Mouse (Mus musculus) left cerebral cortex, postnatal 4 days (tissue): Measurements from ENCODE around the gene Erfe. TPM values are rescaled to one million over a fixed set of nuclear protein-coding genes. Genes with fewer than 3 reads are reported as not detected.
A peak's percentile ranks its signal among the peaks of the same experiment; 100 is the strongest.

ENCODE experiments used
- DNase-seq: peaks from one replicate; pipeline ENCODE4 v3.0.0-alpha.2; 2022
- intact Hi-C: fragments of 180-260 bp; cut with DNase I; formaldehyde crosslinking; loops from one replicate; pipeline ENCODE4 v1.15.1; 2025
- total RNA-seq, 2 experiments: library from RNA; stranded (reverse); gene quantifications; 2 replicates each; pipeline ENCODE4 v1.2.3; 2021

The Erfe gene
- total RNA-seq, 2 experiments from 2014 or later, result 0.22 to 0.32 TPM

- intact Hi-C loops, result no loop called here
- no peak for DNase-seq
Observed at GRCm38 (mm10) chr1:91370055-91370454, 3.8 kb downstream of the Erfe start.

DNA sequence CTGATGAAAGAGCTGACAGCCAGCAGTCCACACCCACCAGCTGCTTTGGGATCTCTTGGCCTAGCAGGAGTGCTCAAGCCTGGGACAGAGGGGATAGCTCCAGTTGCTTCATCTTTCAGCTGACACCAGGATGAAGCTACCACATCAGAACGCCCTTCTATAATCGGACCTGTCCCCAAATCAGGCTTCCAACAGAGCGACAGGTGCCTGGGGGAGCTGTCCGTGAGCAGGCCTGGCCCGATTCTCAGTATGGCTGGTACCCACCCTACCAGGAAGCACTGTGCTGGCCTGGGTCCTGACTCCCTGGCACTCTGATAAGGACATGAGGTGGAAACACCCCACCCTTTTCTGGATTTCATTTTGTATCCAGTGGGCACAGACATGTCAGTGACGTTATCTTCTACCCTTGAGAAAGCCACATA, 7.2 kb downstream of the Erfe start:
- intact Hi-C loops, result no loop called here
- DNase-seq, result no peak

GRCm38 (mm10) chr1:91380453-91381090, 14.3 kb downstream of the Erfe start:
- intact Hi-C loops, result no loop called here
- DNase-seq, result peak; percentile 86

GRCm38 (mm10) chr1:91381091-91381471, 14.9 kb downstream of the Erfe start:
- DNase-seq, result no peak
- intact Hi-C loops, result no loop called here

- DNase-seq, result no peak
- intact Hi-C loops, result no loop called here
Observed at GRCm38 (mm10) chr1:91390369-91390768, 24.1 kb downstream of the Erfe start.

DNA sequence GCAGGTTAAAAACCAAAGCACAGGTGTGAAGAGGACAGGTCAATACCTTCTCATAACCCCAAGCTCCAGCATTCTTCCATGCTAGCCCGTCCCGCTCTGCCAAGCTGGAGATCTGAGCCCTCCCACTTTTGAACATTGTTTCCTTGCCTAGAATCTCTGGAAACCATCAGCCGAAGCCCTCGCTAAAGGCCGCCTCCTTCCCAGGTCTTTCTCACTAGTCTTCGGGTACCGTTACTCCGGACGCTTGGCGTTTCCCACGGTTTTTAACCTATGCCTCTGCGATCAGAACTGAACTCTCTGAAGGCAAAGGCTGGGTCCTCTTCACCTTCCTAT, 31.7 kb downstream of the Erfe start:
- DNase-seq, result no peak
- intact Hi-C loops, result no loop called here

GRCm38 (mm10) chr1:91398260-91399062, 32.2 kb downstream of the Erfe start, which contains the start of gene Ilkap:
Gene Ilkap (minus strand): TSS chr1:91398815.
- intact Hi-C loops, result no loop called here
- peak; percentile 88 for DNase-seq

- no peak for DNase-seq
- intact Hi-C loops, result no loop called here
Observed at GRCm38 (mm10) chr1:91404976-91405375, 38.7 kb downstream of the Erfe start.

DNA sequence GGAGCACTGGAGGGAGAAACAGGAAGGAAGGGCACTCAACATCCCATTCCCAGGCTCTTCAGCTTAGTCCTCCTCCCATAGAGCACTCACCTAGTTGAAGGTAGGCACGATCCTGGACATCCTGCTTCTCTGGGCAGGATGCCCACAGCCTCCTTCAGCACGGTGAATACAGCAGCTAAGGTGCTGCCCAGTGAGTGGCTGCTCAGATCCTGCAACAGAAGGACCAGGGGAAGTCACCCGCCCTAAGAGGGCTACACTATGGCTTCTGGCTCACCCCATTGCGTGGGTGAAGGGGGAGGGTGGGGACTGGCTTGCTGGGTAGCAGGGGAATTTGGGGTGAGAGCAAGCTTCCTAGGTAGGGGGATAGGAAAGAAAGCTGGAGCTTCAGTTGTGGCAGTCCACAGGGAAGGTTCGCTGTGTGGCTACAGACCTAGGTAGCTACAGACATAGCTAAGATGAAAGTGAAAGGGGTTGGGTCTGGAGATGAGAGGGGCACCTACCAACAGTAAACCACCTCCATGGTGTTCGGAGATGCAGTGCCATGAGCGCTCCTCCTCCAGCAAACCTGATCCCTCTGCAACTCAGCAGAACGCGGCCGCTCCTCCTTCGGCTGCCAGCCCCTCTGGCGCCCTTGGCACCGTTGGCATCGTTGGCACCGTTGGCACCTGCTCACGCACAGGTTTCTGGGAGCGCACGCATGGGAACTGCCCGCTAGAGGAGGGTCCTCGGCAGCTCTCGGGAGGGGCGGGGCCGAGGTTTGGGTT, 39.4 kb downstream of the Erfe start:
- peak; percentile 78 for DNase-seq
- intact Hi-C loops, result no loop called here

DNA sequence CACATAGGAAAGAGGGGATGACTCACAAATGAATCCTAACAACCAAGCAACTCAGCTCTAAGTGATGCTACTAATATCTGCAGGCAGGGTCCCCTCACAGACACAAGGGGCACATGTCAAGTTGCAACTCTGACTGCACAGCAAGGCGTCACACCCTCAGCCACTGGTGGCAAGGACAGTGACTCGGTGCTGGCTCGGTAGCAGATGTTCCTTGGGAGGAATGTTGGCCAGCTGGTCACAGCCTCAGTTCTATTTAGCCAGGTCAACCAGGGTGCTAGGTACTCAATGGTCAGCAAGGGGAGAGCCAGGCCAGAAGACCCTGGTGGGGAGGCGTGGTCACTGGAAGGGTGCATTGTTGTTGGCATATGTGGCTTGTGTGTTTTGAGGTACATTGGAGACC, 41.6 kb downstream of the Erfe start:
- DNase-seq, result no peak
- intact Hi-C loops, result no loop called here

DNA sequence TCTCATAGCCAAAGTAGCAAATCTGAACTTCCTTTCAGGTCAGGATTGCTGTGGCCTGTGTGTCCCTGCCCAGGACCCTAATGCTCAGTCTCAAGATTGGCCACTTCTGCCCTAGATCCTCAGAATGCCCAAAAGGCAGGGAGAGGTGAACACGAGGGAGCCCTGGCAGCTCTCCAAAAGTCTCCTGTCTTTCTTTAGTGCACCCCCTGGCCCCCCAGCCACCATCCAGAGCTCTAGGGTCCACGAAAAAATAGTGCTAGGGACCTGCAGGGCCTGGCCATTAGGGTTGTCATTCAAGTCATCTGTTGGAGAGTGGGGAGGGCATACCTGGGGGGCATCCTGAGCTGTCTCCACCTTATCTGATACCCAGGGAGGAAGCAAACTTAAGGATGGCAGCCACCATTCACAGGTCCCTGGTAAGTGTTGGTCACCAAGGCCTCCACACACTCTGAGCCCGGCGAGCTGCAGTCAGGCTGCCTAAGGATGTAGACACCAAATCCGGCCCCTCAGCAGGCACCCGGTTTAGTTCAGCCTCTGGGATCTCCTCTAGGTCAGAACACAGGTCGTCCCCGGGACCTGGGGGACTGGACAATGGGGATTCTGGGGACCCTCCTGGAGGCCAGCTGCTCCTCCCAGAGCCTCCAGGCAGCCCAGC, 45.5 kb downstream of the Erfe start:
- intact Hi-C loops, result no loop called here
- DNase-seq, result no peak

GRCm38 (mm10) chr1:91412286-91413029, 46.2 kb downstream of the Erfe start:
- DNase-seq, result peak; percentile 38
- intact Hi-C loops, result no loop called here

GRCm38 (mm10) chr1:91413030-91413506, 46.8 kb downstream of the Erfe start:
- intact Hi-C loops, result no loop called here
- peak; percentile 96 for DNase-seq

DNA sequence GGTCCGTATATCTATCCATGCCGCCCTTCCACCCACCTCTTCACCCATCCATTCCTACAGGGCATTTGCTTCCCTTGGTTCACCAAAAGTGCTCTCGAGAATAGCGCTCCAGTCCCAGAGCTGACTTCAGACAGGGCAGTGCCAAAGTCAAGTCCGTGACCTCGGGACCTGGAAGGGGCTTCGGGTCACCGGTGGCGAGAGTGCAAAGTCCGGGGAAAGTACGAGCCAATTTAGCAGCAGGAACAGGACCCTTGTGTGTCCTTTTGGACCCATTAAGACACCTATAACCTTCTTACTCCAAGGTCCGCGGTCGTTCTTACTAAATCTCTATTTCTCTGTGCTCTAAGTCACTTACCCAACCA, 47.3 kb downstream of the Erfe start:
- no peak for DNase-seq
- intact Hi-C loops, result no loop called here

DNA sequence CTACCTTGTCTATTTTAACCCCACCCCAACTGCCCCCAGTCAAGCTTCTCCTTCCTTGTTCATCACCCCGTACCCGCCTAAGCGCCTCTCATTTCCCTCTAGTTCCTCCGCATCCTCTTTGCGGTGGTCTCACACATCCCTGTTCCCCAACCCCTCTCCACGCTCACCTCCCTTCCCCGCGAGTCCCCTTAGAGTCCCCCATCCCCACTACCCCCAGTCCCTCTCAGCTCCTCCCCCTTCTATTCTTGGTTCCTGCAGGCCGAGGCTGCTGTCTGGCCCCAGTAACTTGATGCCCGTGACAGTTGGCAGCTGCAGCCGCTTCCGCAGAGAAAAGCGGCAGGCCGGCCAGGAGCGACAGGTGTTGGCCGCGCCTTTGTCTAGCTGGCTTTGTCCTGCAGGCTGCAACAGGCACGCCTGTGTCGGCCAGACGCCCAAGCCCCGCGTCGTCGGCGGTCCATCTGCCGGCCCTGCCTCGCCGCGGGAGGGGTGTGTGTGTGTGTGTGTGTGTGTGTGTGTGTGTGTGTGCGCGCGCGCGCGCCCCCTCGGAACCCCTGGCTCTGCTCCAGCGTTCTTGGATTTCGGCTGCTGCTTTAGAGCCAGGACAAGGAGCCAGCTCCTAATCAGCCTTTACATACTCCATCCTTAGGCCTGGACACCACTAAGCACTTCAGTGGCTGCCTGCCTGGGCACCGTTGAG, 47.8 kb downstream of the Erfe start, which contains the start of gene Hes6:
Gene Hes6 (minus strand): TSS at position 141 of the 697 bp plus-strand sequence.
- intact Hi-C loops, result no loop called here
- DNase-seq, result peak; percentile 98

DNA sequence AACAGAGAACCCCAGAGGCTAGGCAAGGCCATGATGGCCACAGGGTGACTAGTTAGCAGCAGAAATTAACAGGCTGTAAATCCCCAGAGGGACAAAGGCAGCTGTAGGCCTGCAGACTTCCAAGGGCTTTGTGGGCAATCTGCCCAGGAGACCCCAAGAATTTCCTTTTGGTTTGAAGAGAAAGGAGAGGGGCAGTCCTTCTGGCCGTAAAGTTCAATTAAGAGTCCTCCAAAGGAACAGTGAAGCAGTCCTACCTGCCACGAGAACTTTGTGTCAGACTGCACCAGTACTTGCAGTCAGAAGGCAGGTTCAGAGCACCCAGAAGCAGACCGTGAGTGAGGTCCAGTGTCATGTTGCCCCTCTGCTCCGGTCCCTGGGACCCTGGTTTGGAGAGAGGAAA, 48.7 kb downstream of the Erfe start:
- intact Hi-C loops, result no loop called here
- peak; percentile 46 for DNase-seq

DNA sequence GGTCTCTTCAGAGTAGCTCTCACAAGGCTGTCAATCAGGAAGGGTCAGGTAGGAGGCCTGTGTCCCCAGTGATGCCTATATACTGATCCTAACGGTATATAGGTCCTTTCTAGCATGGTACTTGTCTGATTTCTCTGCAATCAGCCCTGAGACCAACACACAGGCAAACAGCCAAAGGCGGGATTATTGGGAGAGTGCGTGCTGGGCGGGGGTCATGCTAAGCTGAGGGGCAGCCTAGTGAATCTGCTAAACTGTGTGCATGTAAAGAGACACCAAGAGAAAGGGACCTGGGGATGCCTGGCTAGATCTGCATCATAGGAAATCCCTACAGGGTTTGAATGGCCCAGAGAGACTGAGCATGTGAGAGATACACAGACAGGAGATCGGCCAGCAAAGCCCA, 49.1 kb downstream of the Erfe start:
- intact Hi-C loops, result no loop called here
- peak; percentile 59 for DNase-seq

DNA sequence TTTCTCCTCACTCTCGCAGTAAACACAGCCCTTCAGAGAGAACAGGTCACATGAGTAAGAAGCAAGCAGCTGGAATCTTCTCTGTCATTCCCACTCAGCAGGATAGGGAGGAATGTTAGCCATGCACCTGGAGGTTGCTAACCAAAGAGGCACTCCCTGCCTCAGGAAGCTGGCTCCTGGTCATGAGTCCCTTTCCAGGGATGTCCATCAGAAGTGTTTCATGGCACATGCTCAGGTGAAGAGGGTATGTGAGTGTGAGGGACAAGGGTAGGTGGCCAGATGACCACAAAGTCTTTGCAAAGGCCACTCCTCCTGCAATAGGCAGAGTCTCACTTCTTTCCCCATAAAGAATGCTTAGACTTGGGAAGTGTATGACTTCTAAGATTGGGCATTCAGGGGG, 51.8 kb downstream of the Erfe start:
- intact Hi-C loops, result no loop called here
- DNase-seq, result no peak

- DNase-seq, result no peak
- intact Hi-C loops, result no loop called here
Observed at GRCm38 (mm10) chr1:91419862-91420600, 53.8 kb downstream of the Erfe start.
